Mouse (Mus musculus) hindbrain, embryonic 15.5 days (tissue): ENCODE results near the gene Gsc2. TPM values are rescaled to one million over a fixed set of nuclear protein-coding genes. Genes with fewer than 3 reads are reported as not detected.

Experiments
- ATAC-seq: fragments of 200-750 bp; cut with Nextera tagmentation; 2 replicates; pipeline ENCODE4 v1.8.0; 2017; ENCODE audit warnings: low read depth, moderate number of reproducible peaks, moderate TSS enrichment; ENCODE audit not compliant: low FRiP score
- H3K27ac ChIP-seq: fragments of 300-500 bp; sonication (generic); replicated peaks from 2 replicates; pipeline ENCODE4 v1.5.1; 2015; ENCODE audit warnings: mild to moderate bottlenecking, inconsistent platforms
- H3K27me3 ChIP-seq: fragments of 300-500 bp; sonication (generic); 2 replicates; pipeline ENCODE4 v1.6.1; 2015; ENCODE audit warnings: control low read depth, inconsistent platforms
- H3K36me3 ChIP-seq: fragments of 300-500 bp; sonication (generic); 2 replicates; pipeline ENCODE4 v1.6.1; 2015; ENCODE audit warnings: control low read depth, inconsistent platforms
- H3K4me1 ChIP-seq: fragments of 300-500 bp; sonication (generic); replicated peaks from 2 replicates; pipeline ENCODE4 v1.6.1; 2015; ENCODE audit warnings: control low read depth, inconsistent platforms
- H3K4me2 ChIP-seq: fragments of 300-500 bp; sonication (generic); 2 replicates; pipeline ENCODE4 v1.6.1; 2015; ENCODE audit warnings: moderate library complexity, mild to moderate bottlenecking, inconsistent platforms
- H3K4me3 ChIP-seq: fragments of 300-500 bp; sonication (generic); 2 replicates; pipeline ENCODE4 v1.5.1; 2015; ENCODE audit warnings: mild to moderate bottlenecking, inconsistent platforms
- H3K9ac ChIP-seq: fragments of 300-500 bp; sonication (generic); 2 replicates; pipeline ENCODE4 v1.6.1; 2015; ENCODE audit warnings: inconsistent platforms
- H3K9me3 ChIP-seq: fragments of 300-500 bp; sonication (generic); 2 replicates; pipeline ENCODE4 v1.6.1; 2016; ENCODE audit warnings: control low read depth, inconsistent platforms
- WGBS: fragments of 180-500 bp; shearing (Covaris S2); methylation state at CpG from one replicate; pipeline ENCODE4 v1.1.7; 2015; 5-methylcytosine and 5-hydroxymethylcytosine counted together
- polyA plus RNA-seq: library from polyadenylated mRNA; unstranded; fragments of >200 nt; fragmentation: Nextera tagmentation; extraction: Ambion mirVana; gene quantifications from 2 replicates; pipeline ENCODE4 v1.2.1, GENCODE M21; 2015

The Gsc2 gene
- polyA plus RNA-seq, 1 experiment from 2014 or later = 1.1 TPM

- Histone ChIP-seq H3K4me1 (peaks cover 19% of the 10 kb centered on the region), H3K27me3 (peaks cover 46% of the 10 kb centered on the region), H3K4me2 (peak within 1 kb of the TSS; percentile 96), H3K4me3 (peak within 1 kb of the TSS; percentile 89), H3K27ac (peak within 1 kb of the TSS; percentile 78), H3K9me3 (no peaks in the 10 kb centered on the region), H3K9ac (peak within 1 kb of the TSS; percentile 69), H3K36me3 (peaks cover 29% of the 10 kb centered on the region)
- peak; percentile 94 for ATAC-seq
- WGBS = under 1% methylated on average over 35 of the region's 35 CpGs
These were observed 3.7 kb downstream of the Gsc2 start, which contains the start of gene Ess2 for GRCm38 (mm10) chr16:17911052-17911595. TSS of gene Ess2 (minus strand) at chr16:17911348.

GRCm38 (mm10) chr16:17898462-17898861 is 16.4 kb downstream of the Gsc2 start, which contains the start of the genes Dgcr2 and Tssk2:
TSS of gene Dgcr2 (minus strand) at chr16:17898562.
TSS of gene Tssk2 (plus strand) at chr16:17898637.
- Histone ChIP-seq H3K4me1 (no peaks in the 10 kb centered on the region), H3K4me3 (no peak within 1 kb of the TSS), H3K27ac (no peak within 1 kb of the TSS), H3K36me3 (peaks cover 41% of the 10 kb centered on the region), H3K27me3 (no peaks in the 10 kb centered on the region), H3K9me3 (no peaks in the 10 kb centered on the region), H3K9ac (no peak within 1 kb of the TSS), H3K4me2 (no peak within 1 kb of the TSS)
- WGBS = 90% methylated on average over 14 of the region's 14 CpGs
- no peak for ATAC-seq

GRCm38 (mm10) chr16:17896091-17896490 is 18.8 kb downstream of the Gsc2 start:
- Histone ChIP-seq H3K36me3 (peaks cover 19% of the 10 kb centered on the region), H3K27ac (no peak overlapping the region), H3K4me2 (no peak overlapping the region), H3K9ac (no peak overlapping the region), H3K4me1 (peaks cover 13% of the 10 kb centered on the region), H3K4me3 (no peak overlapping the region), H3K9me3 (no peaks in the 10 kb centered on the region), H3K27me3 (no peaks in the 10 kb centered on the region)
- no peak for ATAC-seq

GRCm38 (mm10) chr16:17893923-17894322 is 20.9 kb downstream of the Gsc2 start, which contains the start of gene Tssk1:
TSS of gene Tssk1 (plus strand) at chr16:17894223.
- H3K9me3 ChIP-seq = no peaks in the 10 kb centered on the region
- 90% methylated on average over 2 of the region's 2 CpGs for WGBS
- H3K27me3 ChIP-seq = no peaks in the 10 kb centered on the region
- ATAC-seq = no peak
- no peak within 1 kb of the TSS for H3K4me2 ChIP-seq
- H3K4me3 ChIP-seq = no peak within 1 kb of the TSS
- H3K27ac ChIP-seq = no peak within 1 kb of the TSS
- H3K4me1 ChIP-seq = peaks cover 26% of the 10 kb centered on the region
- H3K9ac ChIP-seq = no peak within 1 kb of the TSS
- H3K36me3 ChIP-seq = no peaks in the 10 kb centered on the region

- peak overlapping the region; percentile 97 for H3K27ac ChIP-seq
These were observed 22.3 kb downstream of the Gsc2 start for GRCm38 (mm10) chr16:17892606-17893005.

GRCm38 (mm10) chr16:17891567-17891959 is 23.3 kb downstream of the Gsc2 start, which contains the start of gene Gm20518:
TSS of gene Gm20518 (minus strand) at chr16:17891671.
- Histone ChIP-seq H3K9ac (peak within 1 kb of the TSS; percentile 94), H3K4me3 (peak within 1 kb of the TSS; percentile 75), H3K36me3 (no peaks in the 10 kb centered on the region), H3K4me2 (peak within 1 kb of the TSS; percentile 72), H3K4me1 (peaks cover 31% of the 10 kb centered on the region), H3K27me3 (no peaks in the 10 kb centered on the region), H3K27ac (peak within 1 kb of the TSS; percentile 97), H3K9me3 (no peaks in the 10 kb centered on the region)
- WGBS = under 1% methylated on average over 38 of the region's 38 CpGs
- ATAC-seq = peak; percentile 97

More at GRCm38 (mm10) chr16:17892606-17893005, 22.3 kb downstream of the Gsc2 start:
- WGBS = 59% methylated on average over 3 of the region's 3 CpGs
- Histone ChIP-seq H3K36me3 (no peaks in the 10 kb centered on the region), H3K4me2 (no peak overlapping the region), H3K4me1 (peaks cover 26% of the 10 kb centered on the region), H3K27me3 (no peaks in the 10 kb centered on the region), H3K9me3 (no peaks in the 10 kb centered on the region), H3K9ac (no peak overlapping the region), H3K4me3 (no peak overlapping the region)
- no peak for ATAC-seq

- Histone ChIP-seq H3K9me3 (no peaks in the 10 kb centered on the region), H3K36me3 (no peaks in the 10 kb centered on the region), H3K4me3 (peak overlapping the region; percentile 75), H3K4me1 (peaks cover 36% of the 10 kb centered on the region), H3K27me3 (no peaks in the 10 kb centered on the region), H3K4me2 (peak overlapping the region; percentile 72), H3K27ac (peak overlapping the region; percentile 97), H3K9ac (peak overlapping the region; percentile 94)
- ATAC-seq = peak; percentile 62
- WGBS = under 1% methylated on average over 34 of the region's 44 CpGs
These were observed 23.8 kb downstream of the Gsc2 start for GRCm38 (mm10) chr16:17890917-17891566.

- H3K36me3 ChIP-seq = no peaks in the 10 kb centered on the region
- H3K27ac ChIP-seq = no peak overlapping the region
- H3K4me2 ChIP-seq = peak overlapping the region; percentile 72
- peaks cover 41% of the 10 kb centered on the region for H3K4me1 ChIP-seq
- no peaks in the 10 kb centered on the region for H3K27me3 ChIP-seq
- WGBS = 39% methylated on average over 2 of the region's 2 CpGs
- peak overlapping the region; percentile 75 for H3K4me3 ChIP-seq
- ATAC-seq = no peak
- peak overlapping the region; percentile 94 for H3K9ac ChIP-seq
- no peaks in the 10 kb centered on the region for H3K9me3 ChIP-seq
These were observed 24.5 kb downstream of the Gsc2 start for GRCm38 (mm10) chr16:17890342-17890727.

- WGBS = 86% methylated on average over 6 of the region's 6 CpGs
These were observed 25.0 kb downstream of the Gsc2 start for GRCm38 (mm10) chr16:17889689-17890341.

GRCm38 (mm10) chr16:17884116-17884515 is 30.7 kb downstream of the Gsc2 start:
- WGBS = 88% methylated on average over 6 of the region's 6 CpGs
- no peak overlapping the region for H3K9ac ChIP-seq
- peaks cover 23% of the 10 kb centered on the region for H3K4me1 ChIP-seq
- no peaks in the 10 kb centered on the region for H3K36me3 ChIP-seq
- H3K27ac ChIP-seq = no peak overlapping the region
- no peak for ATAC-seq
- no peak overlapping the region for H3K4me2 ChIP-seq
- no peak overlapping the region for H3K4me3 ChIP-seq
- H3K9me3 ChIP-seq = no peaks in the 10 kb centered on the region
- no peaks in the 10 kb centered on the region for H3K27me3 ChIP-seq

More at GRCm38 (mm10) chr16:17889689-17890341, 25.0 kb downstream of the Gsc2 start:
- no peak for ATAC-seq
- peaks cover 45% of the 10 kb centered on the region for H3K4me1 ChIP-seq
- H3K9me3 ChIP-seq = no peaks in the 10 kb centered on the region
- H3K4me3 ChIP-seq = peak overlapping the region; percentile 75
- H3K27me3 ChIP-seq = no peaks in the 10 kb centered on the region
- H3K9ac ChIP-seq = peak overlapping the region; percentile 94
- H3K36me3 ChIP-seq = no peaks in the 10 kb centered on the region
- no peak overlapping the region for H3K27ac ChIP-seq
- peak overlapping the region; percentile 72 for H3K4me2 ChIP-seq

- Histone ChIP-seq H3K4me2 (no peak overlapping the region), H3K4me1 (peaks cover 23% of the 10 kb centered on the region), H3K36me3 (no peaks in the 10 kb centered on the region), H3K9me3 (no peaks in the 10 kb centered on the region), H3K4me3 (no peak overlapping the region), H3K27me3 (no peaks in the 10 kb centered on the region), H3K27ac (no peak overlapping the region), H3K9ac (no peak overlapping the region)
- ATAC-seq = no peak
These were observed 32.7 kb downstream of the Gsc2 start for GRCm38 (mm10) chr16:17882196-17882595.

- whole genome bisulfite sequencing = 94% methylated on average over 4 of the region's 4 CpGs
- H3K9ac ChIP-seq = no peak overlapping the region
- no peak overlapping the region for H3K4me3 ChIP-seq
- ATAC-seq = no peak
- peaks cover 4% of the 10 kb centered on the region; the same call in 1 of the 2 replicates for H3K4me1 ChIP-seq
- no peaks in the 10 kb centered on the region for H3K36me3 ChIP-seq
- H3K27ac ChIP-seq = no peak overlapping the region
- no peaks in the 10 kb centered on the region for H3K9me3 ChIP-seq
- no peak overlapping the region for H3K4me2 ChIP-seq
- H3K27me3 ChIP-seq = no peaks in the 10 kb centered on the region
These were observed 35.3 kb downstream of the Gsc2 start for GRCm38 (mm10) chr16:17879571-17879970.
